Mouse (Mus musculus) layer of hippocampus, adult 9-11 months (tissue): ENCODE measurements around the gene Gm14419.
"Not testable (repeated sequence)": the region's sequence is repeated elsewhere in the genome, so short reads cannot be mapped to it uniquely, and the experiment has no call there.

ENCODE experiments used
- DNase-seq: peaks from one replicate; pipeline ENCODE4 v3.0.0; 2022

Gene Gm14419

DNA sequence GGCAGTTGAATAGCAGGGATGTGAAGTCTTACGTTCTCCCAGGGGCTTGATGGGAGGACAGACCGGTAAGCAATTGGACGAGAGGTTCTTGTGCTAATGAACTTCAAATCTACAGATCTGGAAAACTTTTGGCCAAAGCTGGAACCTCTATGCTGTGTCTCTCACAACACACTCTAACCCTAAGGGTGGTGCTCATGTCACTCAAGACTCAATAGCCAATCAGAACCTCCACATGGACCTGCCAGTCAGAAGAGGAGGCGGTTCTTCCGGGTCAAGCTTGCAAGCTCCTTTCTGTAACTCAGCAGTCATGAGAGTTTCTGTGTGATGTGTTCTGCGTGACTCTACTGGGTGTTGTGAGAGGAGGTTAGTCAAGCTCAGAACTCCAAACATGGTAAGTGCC is at the start of gene Gm14419:
Gene Gm14419 (plus strand): TSS at position 301 of the 400 bp plus-strand sequence.
- not testable (repeated sequence) for DNase-seq
